Mouse (Mus musculus) intestine, postnatal 0 days (tissue): ENCODE results near the gene Tacr2. TPM values are rescaled to one million over a fixed set of nuclear protein-coding genes. Genes with fewer than 3 reads are reported as not detected.

Experiments used
- ATAC-seq: fragments of 200-750 bp; cut with Nextera tagmentation; 2 replicates; pipeline ENCODE4 v1.8.0; 2017; ENCODE audit warnings: mild to moderate bottlenecking, moderate TSS enrichment, moderate library complexity
- H3K27ac ChIP-seq: fragments of 300-500 bp; sonication (generic); 2 replicates; pipeline ENCODE4 v1.5.1; 2014; ENCODE audit warnings: mild to moderate bottlenecking, low read depth, low read length, moderate library complexity
- H3K27me3 ChIP-seq: fragments of 300-500 bp; sonication (generic); replicated peaks from 2 replicates; pipeline ENCODE4 v1.6.1; 2014; ENCODE audit warnings: low read length, mixed read lengths; ENCODE audit not compliant: control insufficient read depth, insufficient read depth
- H3K36me3 ChIP-seq: fragments of 300-500 bp; sonication (generic); 2 replicates; pipeline ENCODE4 v1.6.1; 2014; ENCODE audit warnings: mild to moderate bottlenecking, moderate library complexity; ENCODE audit not compliant: control insufficient read depth, insufficient read depth
- H3K4me1 ChIP-seq: fragments of 300-500 bp; sonication (generic); replicated peaks from 2 replicates; pipeline ENCODE4 v1.6.1; 2014; ENCODE audit warnings: antibody characterized with exemption, low read length, mixed read lengths; ENCODE audit not compliant: control insufficient read depth, insufficient read depth
- H3K4me2 ChIP-seq: fragments of 300-500 bp; sonication (generic); replicated peaks from 2 replicates; pipeline ENCODE4 v1.6.1; 2014; ENCODE audit warnings: low read depth, mild to moderate bottlenecking, moderate library complexity
- H3K4me3 ChIP-seq: fragments of 300-500 bp; sonication (generic); 2 replicates; pipeline ENCODE4 v1.5.1; 2014; ENCODE audit warnings: low read depth, low read length
- H3K9ac ChIP-seq: fragments of 300-500 bp; sonication (generic); 2 replicates; pipeline ENCODE4 v1.6.1; 2014; ENCODE audit warnings: mild to moderate bottlenecking, low read depth, low read length
- H3K9me3 ChIP-seq: fragments of 300-500 bp; sonication (generic); 2 replicates; pipeline ENCODE4 v1.6.1; 2016; ENCODE audit warnings: mixed run types; ENCODE audit not compliant: control insufficient read depth
- CTCF ChIP-seq: sonication (generic); IDR thresholded peaks from 2 replicates; pipeline ENCODE4 v1.5.1; 2016; ENCODE audit warnings: low read depth, mild to moderate bottlenecking, control low read depth, antibody characterized with exemption, moderate library complexity
- WGBS: fragments of 180-500 bp; shearing (Covaris S2); extraction: QIAGEN DNeasy Blood & Tissue Kit; methylation state at CpG from one replicate; pipeline ENCODE4 v1.1.7; 2014; 5-methylcytosine and 5-hydroxymethylcytosine counted together
- polyA plus RNA-seq: library from polyadenylated mRNA; unstranded; fragments of >200 nt; fragmentation: Nextera tagmentation; extraction: Ambion mirVana; gene quantifications from 2 replicates; pipeline ENCODE4 v1.2.1, GENCODE M21; 2015

The Tacr2 gene
- polyA plus RNA-seq, 1 experiment from 2014 or later: 0.90 TPM

- Histone ChIP-seq H3K4me1 (no peaks in the 10 kb centered on the region), H3K9me3 (no peaks in the 10 kb centered on the region), H3K9ac (no peak overlapping the region), H3K36me3 (no peaks in the 10 kb centered on the region), H3K4me3 (no peak overlapping the region), H3K27ac (no peak overlapping the region), H3K27me3 (no peaks in the 10 kb centered on the region), H3K4me2 (no peak overlapping the region)
- WGBS: 89% methylated on average over 9 of the region's 9 CpGs
- no peak for TF ChIP-seq CTCF
- ATAC-seq: no peak
These were observed 8.2 kb upstream of the Tacr2 start for GRCm38 (mm10) chr10:62244067-62244466.

GRCm38 (mm10) chr10:62247156-62247555, 5.1 kb upstream of the Tacr2 start:
- Histone ChIP-seq H3K9me3 (no peaks in the 10 kb centered on the region), H3K9ac (no peak overlapping the region)
- WGBS: 77% methylated on average over 3 of the region's 3 CpGs

DNA sequence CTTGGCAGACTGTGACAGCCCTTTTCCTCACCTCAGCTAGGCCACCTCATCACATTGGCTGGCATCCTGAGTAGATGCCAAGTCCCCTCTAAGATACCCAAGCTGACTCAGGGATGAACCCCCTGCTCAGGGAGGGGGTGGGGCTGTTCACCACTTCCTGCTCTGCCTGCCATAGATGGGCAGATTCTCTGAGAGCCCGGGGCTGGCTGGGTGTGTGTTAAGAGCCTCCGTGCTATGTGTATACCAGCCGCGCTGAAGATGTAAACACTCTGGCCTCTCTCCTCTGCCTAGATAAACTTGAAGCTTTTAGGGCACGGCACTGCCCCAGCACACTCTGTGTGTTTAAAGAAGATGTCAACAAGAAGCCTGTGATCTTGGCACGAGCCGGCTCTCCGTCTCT, 4.4 kb upstream of the Tacr2 start:
- 13% methylated on average over 8 of the region's 8 CpGs for WGBS
- ATAC-seq: no peak; the same call in 1 of the 2 replicates
- Histone ChIP-seq H3K36me3 (no peaks in the 10 kb centered on the region), H3K27me3 (no peaks in the 10 kb centered on the region), H3K9me3 (no peaks in the 10 kb centered on the region), H3K27ac (0 out of 2 replicates have a peak overlapping the region, but pooled peaks have one; percentile 60), H3K4me1 (no peaks in the 10 kb centered on the region), H3K4me2 (no peak overlapping the region), H3K9ac (no peak overlapping the region), H3K4me3 (no peak overlapping the region)
- TF ChIP-seq CTCF: no peak

More at GRCm38 (mm10) chr10:62247156-62247555, 5.1 kb upstream of the Tacr2 start:
- Histone ChIP-seq H3K4me3 (no peak overlapping the region), H3K4me1 (no peaks in the 10 kb centered on the region), H3K27ac (no peak overlapping the region), H3K27me3 (no peaks in the 10 kb centered on the region), H3K4me2 (no peak overlapping the region), H3K36me3 (no peaks in the 10 kb centered on the region)
- no peak for TF ChIP-seq CTCF
- ATAC-seq: no peak

DNA sequence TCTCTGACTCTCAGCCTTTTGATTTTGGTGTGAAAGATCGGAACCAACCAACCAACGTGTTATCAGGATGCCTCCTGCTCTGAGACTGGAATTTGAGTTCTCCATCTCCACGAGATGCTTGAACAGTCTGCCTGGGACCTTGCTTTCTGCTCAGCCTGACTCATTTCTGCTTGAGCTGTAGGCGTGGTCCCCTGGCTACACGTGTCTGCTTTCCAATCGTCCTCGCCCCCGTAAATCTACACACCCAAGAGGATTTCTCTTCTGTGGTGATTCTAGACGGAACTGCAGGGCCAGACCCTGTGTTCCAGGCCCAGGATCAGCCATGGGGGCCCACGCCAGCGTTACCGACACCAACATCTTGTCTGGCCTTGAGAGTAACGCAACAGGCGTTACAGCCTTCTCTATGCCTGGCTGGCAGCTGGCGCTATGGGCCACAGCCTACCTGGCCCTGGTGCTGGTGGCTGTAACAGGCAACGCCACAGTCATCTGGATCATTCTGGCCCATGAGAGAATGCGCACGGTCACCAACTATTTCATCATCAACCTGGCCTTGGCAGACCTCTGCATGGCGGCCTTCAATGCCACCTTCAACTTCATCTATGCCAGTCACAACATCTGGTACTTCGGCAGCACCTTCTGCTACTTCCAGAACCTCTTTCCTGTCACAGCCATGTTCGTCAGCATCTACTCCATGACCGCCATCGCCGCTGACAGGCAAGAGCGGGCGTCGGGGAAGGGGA, 428 bp downstream of the Tacr2 start:
- no peak for TF ChIP-seq CTCF
- H3K4me2 ChIP-seq: no peak overlapping the region
- ATAC-seq: no peak
- no peak overlapping the region for H3K27ac ChIP-seq
- H3K36me3 ChIP-seq: no peaks in the 10 kb centered on the region
- H3K4me3 ChIP-seq: no peak overlapping the region
- H3K9me3 ChIP-seq: no peaks in the 10 kb centered on the region
- no peak overlapping the region for H3K9ac ChIP-seq
- 81% methylated on average over 27 of the region's 27 CpGs for WGBS
- H3K4me1 ChIP-seq: no peaks in the 10 kb centered on the region
- H3K27me3 ChIP-seq: no peaks in the 10 kb centered on the region

GRCm38 (mm10) chr10:62258298-62258697, 6.1 kb downstream of the Tacr2 start:
- no peaks in the 10 kb centered on the region for H3K9me3 ChIP-seq
- H3K27ac ChIP-seq: no peak overlapping the region
- H3K9ac ChIP-seq: no peak overlapping the region
- no peak overlapping the region for H3K4me3 ChIP-seq
- 88% methylated on average over 5 of the region's 5 CpGs for WGBS
- no peak overlapping the region for H3K4me2 ChIP-seq
- 0 out of 2 replicates have a peak, but pooled peaks cover 2% of the 10 kb centered on the region for H3K4me1 ChIP-seq
- no peak for ATAC-seq
- no peaks in the 10 kb centered on the region for H3K36me3 ChIP-seq
- H3K27me3 ChIP-seq: no peaks in the 10 kb centered on the region
- TF ChIP-seq CTCF: no peak

- Histone ChIP-seq H3K27me3 (no peaks in the 10 kb centered on the region), H3K9ac (no peak overlapping the region), H3K9me3 (no peaks in the 10 kb centered on the region), H3K4me1 (0 out of 2 replicates have a peak, but pooled peaks cover 2% of the 10 kb centered on the region), H3K4me2 (no peak overlapping the region; the same call in 1 of the 2 replicates), H3K27ac (no peak overlapping the region), H3K4me3 (no peak overlapping the region), H3K36me3 (no peaks in the 10 kb centered on the region)
- WGBS: 13% methylated on average over 18 of the region's 18 CpGs
- TF ChIP-seq CTCF: peak; percentile 87
- peak; percentile 78 for ATAC-seq
These were observed 9.1 kb downstream of the Tacr2 start for GRCm38 (mm10) chr10:62261115-62261886.
